Mouse (Mus musculus): ENCODE measurements at regions not wholly inside any gene's neighbourhood (a gene's known extent, or its start where the extent isn't known, plus 50 kb on each side); places are given as distances from the start of the nearest gene placed in this dataset.
A peak's percentile ranks its signal among the peaks of the same experiment; 100 is the strongest.

GRCm38 (mm10) chr10:17518423-17519175 is 204.4 kb upstream of the Cited2 start:
- 0 out of 2 replicates have a peak, but pooled peaks cover 3% of the 10 kb centered on the region for H3K4me1 ChIP-seq
- no peak overlapping the region for H3K4me3 ChIP-seq
- ATAC-seq (ENCODE audit: insufficient number of reproducible peaks, insufficient read depth, low FRiP score, low TSS enrichment, low read depth) = no peak
- H3K4me2 ChIP-seq = no peak overlapping the region
- no peak overlapping the region for H3K9ac ChIP-seq
- no peaks in the 10 kb centered on the region for H3K27me3 ChIP-seq
- no peak overlapping the region for H3K27ac ChIP-seq
- H3K9me3 ChIP-seq = no peaks in the 10 kb centered on the region
- WGBS = 76% methylated on average over 9 of the region's 9 CpGs
- H3K36me3 ChIP-seq = no peaks in the 10 kb centered on the region

GRCm38 (mm10) chr10:17522026-17522541 is 200.9 kb upstream of the Cited2 start:
- Histone ChIP-seq H3K27me3 (no peaks in the 10 kb centered on the region), H3K27ac (0 out of 2 replicates have a peak overlapping the region, but pooled peaks have one; percentile 73), H3K9me3 (no peaks in the 10 kb centered on the region), H3K36me3 (no peaks in the 10 kb centered on the region), H3K9ac (0 out of 2 replicates have a peak overlapping the region, but pooled peaks have one; percentile 32), H3K4me1 (0 out of 2 replicates have a peak, but pooled peaks cover 3% of the 10 kb centered on the region), H3K4me3 (peak overlapping the region; percentile 12; the same call in 1 of the 2 replicates), H3K4me2 (peak overlapping the region; percentile 47)
- 14% methylated on average over 5 of the region's 5 CpGs for WGBS
- no peak for ATAC-seq (ENCODE audit: insufficient number of reproducible peaks, insufficient read depth, low FRiP score, low TSS enrichment, low read depth)

DNA sequence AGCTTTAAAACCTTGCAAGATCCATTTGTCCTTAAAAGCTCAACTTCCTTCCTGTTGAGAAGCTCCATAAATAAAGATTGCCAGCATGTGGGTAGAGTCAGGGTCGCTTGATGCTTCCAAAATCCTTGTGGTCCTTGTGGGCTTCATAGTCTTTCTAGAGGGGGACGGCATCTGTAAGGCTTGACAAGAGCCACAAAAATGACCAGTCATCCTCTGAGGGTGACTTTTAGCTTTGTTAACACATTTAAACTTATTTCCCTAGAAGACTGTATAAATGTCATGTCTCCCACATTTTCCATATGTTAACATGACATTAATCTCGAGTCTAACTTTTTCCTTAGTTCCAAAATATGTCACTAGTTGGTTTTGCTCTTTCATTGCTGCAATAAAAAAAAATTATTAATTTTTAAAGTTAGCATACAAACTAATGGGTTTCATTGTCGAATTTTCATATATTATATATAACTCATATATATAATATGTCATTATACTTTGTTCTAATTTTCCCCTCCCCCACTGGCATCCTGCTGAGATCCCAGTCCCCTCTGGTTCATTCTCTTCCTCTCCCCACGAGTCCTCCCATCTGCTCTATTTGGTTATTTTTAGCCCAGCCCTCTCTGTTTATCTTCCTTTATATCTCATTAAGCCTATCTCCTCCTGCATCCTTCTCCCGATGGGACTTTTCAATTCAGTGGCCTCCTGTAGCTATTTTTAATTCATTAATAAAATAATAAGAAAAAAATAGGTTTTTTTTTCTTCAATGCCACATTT is 199.3 kb upstream of the Cited2 start:
- Histone ChIP-seq H3K4me1 (peaks cover 2% of the 10 kb centered on the region; the same call in 1 of the 2 replicates), H3K27me3 (no peaks in the 10 kb centered on the region), H3K9me3 (no peaks in the 10 kb centered on the region), H3K27ac (no peak overlapping the region), H3K9ac (no peak overlapping the region), H3K4me2 (no peak overlapping the region), H3K4me3 (no peak overlapping the region), H3K36me3 (no peaks in the 10 kb centered on the region)
- 76% methylated on average over 6 of the region's 6 CpGs for WGBS
- ATAC-seq (ENCODE audit: insufficient number of reproducible peaks, insufficient read depth, low FRiP score, low TSS enrichment, low read depth) = no peak

DNA sequence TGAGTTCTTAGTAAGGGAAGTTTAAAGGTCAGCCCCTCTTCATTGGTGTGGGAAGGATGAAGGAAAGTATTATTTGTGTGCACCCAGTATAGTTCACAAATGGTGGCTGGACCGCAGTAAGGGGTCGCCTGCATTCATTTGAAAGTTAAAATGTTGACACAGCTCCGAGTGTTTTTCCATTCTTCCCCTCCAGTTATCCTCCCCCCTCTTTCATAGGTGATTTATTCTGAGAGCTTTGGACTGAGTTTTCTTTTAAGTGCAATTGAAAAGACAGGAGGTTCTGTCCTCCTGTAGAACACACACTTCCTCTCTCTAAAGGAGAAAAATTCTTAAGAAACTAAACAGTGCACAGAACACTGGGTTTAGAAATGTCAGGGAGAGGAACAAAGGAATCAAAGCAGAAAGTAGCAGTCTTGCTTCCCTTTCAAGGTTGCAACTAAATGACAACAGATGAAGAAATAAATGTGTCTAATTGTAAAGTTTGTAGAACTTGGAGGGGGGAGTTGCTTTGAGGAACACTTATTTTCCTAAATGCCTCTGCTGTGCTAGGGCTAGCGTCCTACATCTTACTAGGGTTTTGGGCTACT is 195.8 kb upstream of the Cited2 start:
- H3K27me3 ChIP-seq = no peaks in the 10 kb centered on the region
- no peaks in the 10 kb centered on the region for H3K9me3 ChIP-seq

DNA sequence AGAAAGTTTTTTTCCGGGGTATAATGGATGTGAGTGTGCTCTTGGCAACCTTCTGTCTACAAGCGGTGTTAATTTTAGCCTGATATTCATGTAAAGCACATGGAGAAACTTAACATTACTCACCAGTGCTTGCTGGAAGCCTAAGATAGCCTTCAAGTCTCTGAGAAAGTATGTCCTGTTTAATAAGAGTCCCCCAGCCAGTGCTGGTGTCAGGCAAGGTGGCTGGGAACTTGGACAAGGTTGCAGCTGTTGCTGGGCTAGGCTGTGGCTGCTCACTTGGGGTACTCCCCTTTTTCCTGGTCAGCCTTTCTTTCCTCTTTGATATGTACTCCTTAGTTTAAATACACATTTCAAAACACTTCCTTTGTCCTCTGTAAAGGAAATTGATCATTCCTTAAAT is 194.9 kb upstream of the Cited2 start:
- H3K4me2 ChIP-seq = no peak overlapping the region
- H3K4me3 ChIP-seq = no peak overlapping the region
- H3K9ac ChIP-seq = no peak overlapping the region
- H3K9me3 ChIP-seq = no peaks in the 10 kb centered on the region
- no peaks in the 10 kb centered on the region for H3K27me3 ChIP-seq
- H3K4me1 ChIP-seq = no peaks in the 10 kb centered on the region; the same call in 1 of the 2 replicates
- ATAC-seq (ENCODE audit: insufficient number of reproducible peaks, insufficient read depth, low FRiP score, low TSS enrichment, low read depth) = no peak
- H3K36me3 ChIP-seq = no peaks in the 10 kb centered on the region
- 66% methylated on average over 2 of the region's 2 CpGs for WGBS
- H3K27ac ChIP-seq = no peak overlapping the region

More for the DNA sequence above, 195.8 kb upstream of the Cited2 start:
- ATAC-seq (ENCODE audit: insufficient number of reproducible peaks, insufficient read depth, low FRiP score, low TSS enrichment, low read depth) = no peak
- WGBS = 67% methylated on average over 4 of the region's 4 CpGs
- Histone ChIP-seq H3K4me2 (no peak overlapping the region), H3K4me3 (no peak overlapping the region), H3K27ac (no peak overlapping the region), H3K4me1 (no peaks in the 10 kb centered on the region; the same call in 1 of the 2 replicates), H3K9ac (no peak overlapping the region), H3K36me3 (no peaks in the 10 kb centered on the region)

- no peak overlapping the region for H3K27ac ChIP-seq
- no peaks in the 10 kb centered on the region; the same call in 1 of the 2 replicates for H3K4me1 ChIP-seq
- ATAC-seq (ENCODE audit: insufficient number of reproducible peaks, insufficient read depth, low FRiP score, low TSS enrichment, low read depth) = no peak
- no peaks in the 10 kb centered on the region for H3K27me3 ChIP-seq
- no peaks in the 10 kb centered on the region for H3K36me3 ChIP-seq
- no peak overlapping the region for H3K4me3 ChIP-seq
- no peak overlapping the region for H3K9ac ChIP-seq
- no peaks in the 10 kb centered on the region for H3K9me3 ChIP-seq
- no peak overlapping the region for H3K4me2 ChIP-seq
- whole genome bisulfite sequencing = 80% methylated on average over 6 of the region's 6 CpGs
Observed at GRCm38 (mm10) chr10:17528846-17529245, 194.2 kb upstream of the Cited2 start.

GRCm38 (mm10) chr10:17529851-17530509 is 193.0 kb upstream of the Cited2 start:
- H3K9ac ChIP-seq = no peak overlapping the region
- 95% methylated on average over 4 of the region's 4 CpGs for WGBS
- no peaks in the 10 kb centered on the region; the same call in 1 of the 2 replicates for H3K4me1 ChIP-seq
- no peak for ATAC-seq (ENCODE audit: insufficient number of reproducible peaks, insufficient read depth, low FRiP score, low TSS enrichment, low read depth)
- H3K36me3 ChIP-seq = no peaks in the 10 kb centered on the region
- H3K4me3 ChIP-seq = no peak overlapping the region
- no peak overlapping the region for H3K27ac ChIP-seq
- H3K4me2 ChIP-seq = no peak overlapping the region
- no peaks in the 10 kb centered on the region for H3K27me3 ChIP-seq
- H3K9me3 ChIP-seq = no peaks in the 10 kb centered on the region

GRCm38 (mm10) chr10:17531021-17531420 is 192.0 kb upstream of the Cited2 start:
- no peaks in the 10 kb centered on the region for H3K9me3 ChIP-seq
- no peaks in the 10 kb centered on the region for H3K36me3 ChIP-seq
- H3K4me2 ChIP-seq = no peak overlapping the region
- H3K9ac ChIP-seq = no peak overlapping the region
- WGBS = 74% methylated on average over 3 of the region's 3 CpGs
- H3K4me3 ChIP-seq = no peak overlapping the region
- no peak for ATAC-seq (ENCODE audit: insufficient number of reproducible peaks, insufficient read depth, low FRiP score, low TSS enrichment, low read depth)
- H3K27ac ChIP-seq = no peak overlapping the region
- H3K4me1 ChIP-seq = no peaks in the 10 kb centered on the region; the same call in 1 of the 2 replicates
- H3K27me3 ChIP-seq = no peaks in the 10 kb centered on the region

DNA sequence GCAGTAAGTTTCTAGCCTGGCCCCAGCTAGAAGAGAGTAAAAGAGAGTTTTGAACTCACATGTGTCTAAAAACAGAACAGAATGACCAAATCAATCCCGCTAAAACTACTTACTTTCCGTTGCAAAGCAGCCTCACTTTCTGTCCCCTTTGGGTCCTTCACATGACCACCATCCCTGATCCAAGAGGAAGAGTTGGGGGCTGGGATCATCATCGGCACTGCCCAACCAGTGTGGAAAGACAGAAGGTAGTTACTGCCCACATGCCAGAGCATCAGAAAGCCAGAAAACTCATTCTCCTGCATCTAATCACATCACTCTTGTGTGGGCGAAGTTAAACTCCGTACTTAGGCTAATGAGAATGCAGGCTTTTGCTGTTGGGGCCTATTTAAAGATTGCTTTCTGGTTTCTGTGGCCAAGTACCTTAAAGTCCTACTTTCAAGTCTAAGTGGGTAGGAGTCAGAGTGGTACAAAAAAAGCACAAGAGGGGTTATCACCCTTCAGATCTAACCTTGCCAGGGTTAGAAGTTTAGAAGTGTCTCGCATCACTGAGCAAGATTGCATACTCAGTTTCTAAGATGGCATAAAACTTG is 184.0 kb upstream of the Cited2 start:
- no peak overlapping the region for H3K27ac ChIP-seq
- H3K36me3 ChIP-seq = no peaks in the 10 kb centered on the region
- 89% methylated on average over 6 of the region's 6 CpGs for WGBS
- H3K9me3 ChIP-seq = no peaks in the 10 kb centered on the region
- H3K9ac ChIP-seq = no peak overlapping the region
- no peak overlapping the region for H3K4me3 ChIP-seq
- H3K4me1 ChIP-seq = 0 out of 2 replicates have a peak, but pooled peaks cover 3% of the 10 kb centered on the region
- no peaks in the 10 kb centered on the region for H3K27me3 ChIP-seq
- no peak overlapping the region for H3K4me2 ChIP-seq
- ATAC-seq (ENCODE audit: insufficient number of reproducible peaks, insufficient read depth, low FRiP score, low TSS enrichment, low read depth) = no peak

DNA sequence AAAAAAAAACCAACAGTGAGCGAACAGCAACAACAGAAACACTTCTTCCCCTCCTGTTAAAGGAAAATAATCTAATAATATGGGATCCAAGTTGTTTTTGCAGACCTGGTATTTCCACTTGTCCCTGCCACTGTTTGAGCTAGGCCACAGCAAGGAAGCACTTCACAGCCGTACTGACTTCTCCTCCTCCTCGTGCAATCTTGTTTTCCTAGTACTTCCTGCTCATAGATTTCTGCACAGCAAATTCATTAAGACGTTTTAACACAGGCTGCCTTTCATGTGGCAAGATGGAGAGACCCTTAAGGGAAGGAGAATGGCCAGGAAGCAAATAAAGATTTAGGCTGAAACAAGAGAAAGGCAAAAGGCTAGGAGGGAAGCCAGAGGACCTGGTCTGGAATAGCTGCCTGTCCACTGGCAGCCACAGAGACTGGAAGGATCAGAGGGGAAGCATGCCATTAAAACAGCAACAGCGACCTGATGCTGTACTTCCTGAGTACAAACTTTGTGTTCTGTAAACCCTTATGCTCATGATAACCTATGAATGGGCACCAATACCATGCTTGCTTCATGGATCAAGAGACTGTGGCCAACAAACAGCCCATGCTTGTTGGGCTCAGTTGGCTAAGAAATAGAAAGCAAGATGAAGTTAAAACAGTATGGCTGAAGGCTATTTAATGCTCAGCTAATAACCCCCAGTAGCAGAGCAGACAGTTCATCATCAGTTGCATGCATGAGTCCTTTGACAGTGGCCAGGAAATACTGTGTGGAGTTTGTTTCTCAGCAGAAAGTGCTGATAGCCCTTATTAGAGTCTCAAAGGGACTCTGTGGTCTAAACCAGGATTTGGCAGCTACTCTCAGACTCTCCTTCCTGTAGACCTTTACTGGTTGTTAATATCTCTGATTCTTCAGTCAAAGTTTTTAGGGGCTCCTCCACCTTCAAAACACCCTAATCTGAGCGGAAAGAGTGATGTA is 182.3 kb upstream of the Cited2 start:
- Histone ChIP-seq H3K36me3 (no peaks in the 10 kb centered on the region), H3K4me2 (no peak overlapping the region), H3K9ac (no peak overlapping the region), H3K4me3 (no peak overlapping the region), H3K27me3 (no peaks in the 10 kb centered on the region), H3K9me3 (no peaks in the 10 kb centered on the region), H3K27ac (no peak overlapping the region), H3K4me1 (0 out of 2 replicates have a peak, but pooled peaks cover 3% of the 10 kb centered on the region)
- no peak for ATAC-seq (ENCODE audit: insufficient number of reproducible peaks, insufficient read depth, low FRiP score, low TSS enrichment, low read depth)
- WGBS = 49% methylated on average over 6 of the region's 6 CpGs

Data from embryonic facial prominence, embryonic 13.5 days (tissue).